Mouse (Mus musculus) embryonic fibroblast, embryonic 13.5 days (primary cell): ENCODE results near the gene Gnl3l.

ENCODE experiments used
- CTCF ChIP-seq: IDR thresholded peaks from 2 replicates; pipeline ENCODE4 v1.5.1; 2011; ENCODE audit warnings: mild to moderate bottlenecking, control low read depth, low read length, moderate library complexity, borderline replicate concordance; ENCODE audit not compliant: insufficient read depth
- POLR2A ChIP-seq: IDR thresholded peaks from 2 replicates; pipeline ENCODE4 v1.6.1; 2011; ENCODE audit warnings: low read depth, mild to moderate bottlenecking, control low read depth, low read length, moderate library complexity

DNA sequence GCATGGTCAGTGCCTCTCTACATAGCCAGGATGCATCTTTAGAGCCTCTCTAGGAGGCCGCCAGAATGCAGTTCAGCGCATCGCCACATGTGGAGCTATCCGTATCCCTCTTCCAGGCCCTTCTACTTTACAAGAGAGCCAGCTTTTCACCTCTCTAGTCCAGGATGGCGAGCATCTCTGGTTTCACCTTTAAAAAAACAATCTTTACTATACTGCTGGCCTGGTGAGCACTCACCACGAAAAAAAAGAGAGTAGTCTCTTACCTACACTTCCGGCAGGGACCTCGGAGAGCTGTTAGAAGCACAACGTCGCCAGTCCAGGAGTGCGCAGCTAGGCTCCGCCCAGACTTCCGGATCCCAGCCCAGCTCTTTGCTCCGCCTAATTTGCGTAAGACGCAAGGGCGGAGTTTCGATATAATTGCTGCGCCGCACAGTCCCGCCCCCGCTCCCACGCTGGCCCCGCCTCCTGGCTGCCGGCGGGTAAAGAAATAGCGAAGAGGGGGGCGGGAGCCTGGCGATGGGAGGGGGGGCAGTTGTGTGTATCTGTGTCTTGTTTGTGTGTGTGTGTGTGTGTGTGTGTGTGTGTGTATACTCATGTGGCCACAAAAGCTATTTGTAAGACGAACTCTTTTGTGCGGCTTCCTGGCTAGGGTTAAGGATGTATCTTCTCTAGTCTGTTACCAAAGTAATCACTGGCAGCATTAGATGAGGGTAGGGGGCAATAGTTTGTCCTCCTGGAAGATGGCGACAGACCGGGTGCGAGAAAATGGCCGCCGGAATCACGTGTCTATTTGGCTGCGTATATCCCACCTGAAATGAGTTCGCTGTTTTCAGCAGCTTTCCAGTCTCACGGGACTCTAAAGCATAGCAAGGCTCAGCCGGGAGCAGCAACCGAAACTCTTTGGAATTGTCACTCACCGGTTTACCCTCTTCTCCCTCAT is at the start of gene Gnl3l:
- TF ChIP-seq CTCF (no peak), POLR2A (peak; percentile 70)
